ENCODE assay signal across 12 mouse cellular contexts in genomic region chr8:58509051-58509450, GRCm38 (mm10).
"Had no signal": no experiment of that assay in that cellular context is flagged by ENCODE, and none has a peak within 500 bp of the region (broad histone marks: within the 10 kb centered on the region; RNA-seq: fewer than 3 reads in every experiment).

No protein-coding gene starts in this region.

- DNase-seq: gastrocnemius, adult 2 months; gastrocnemius, postnatal 10 days; gastrocnemius, postnatal 25 days; heart, adult 18-20 months; heart, postnatal 10 days; heart, postnatal 4 days; kidney, adult 18-20 months; kidney, adult 8-10 months; kidney, postnatal 10 days; kidney, postnatal 25 days; kidney, postnatal 4 days; liver had no signal
